Mouse (Mus musculus) lung, postnatal 10 days (tissue): ENCODE measurements at regions not wholly inside any gene's neighbourhood (a gene's known extent, or its start where the extent isn't known, plus 50 kb on each side); places are given as distances from the start of the nearest gene placed in this dataset.

Experiments used
- DNase-seq: peaks from one replicate; pipeline ENCODE4 v3.0.0; 2021

- no peak for DNase-seq
These were observed 76.9 kb upstream of the Nphp3 start for GRCm38 (mm10) chr9:103925486-103925885.

GRCm38 (mm10) chr9:103928744-103929527 lies 73.4 kb upstream of the Nphp3 start:
- DNase-seq, result no peak

- no peak for DNase-seq
These were observed 64.3 kb upstream of the Nphp3 start for GRCm38 (mm10) chr9:103938070-103938469.

GRCm38 (mm10) chr9:103940010-103940409 lies 62.3 kb upstream of the Nphp3 start:
- DNase-seq, result no peak

- no peak for DNase-seq
These were observed 61.8 kb upstream of the Nphp3 start for GRCm38 (mm10) chr9:103940506-103940905.

GRCm38 (mm10) chr9:103941176-103941900 lies 61.0 kb upstream of the Nphp3 start:
- DNase-seq, result no peak

- no peak for DNase-seq
These were observed 60.5 kb upstream of the Nphp3 start for GRCm38 (mm10) chr9:103941901-103942260.

- DNase-seq, result no peak
These were observed 56.9 kb upstream of the Nphp3 start for GRCm38 (mm10) chr9:103945406-103945805.

GRCm38 (mm10) chr9:103951799-103952198 lies 50.5 kb upstream of the Nphp3 start:
- DNase-seq, result no peak
